Mouse (Mus musculus) natural killer cell, adult 2 months (primary cell): ENCODE results near the gene Nprl3.
"Not testable (repeated sequence)": the region's sequence is repeated elsewhere in the genome, so short reads cannot be mapped to it uniquely, and the experiment has no call there.

Experiments
- DNase-seq, 2 experiments: peaks; one replicate each; pipeline ENCODE4 v3.0.0; 2022; ENCODE audit warnings: low spot score in 2 of 2

The Nprl3 gene

DNA sequence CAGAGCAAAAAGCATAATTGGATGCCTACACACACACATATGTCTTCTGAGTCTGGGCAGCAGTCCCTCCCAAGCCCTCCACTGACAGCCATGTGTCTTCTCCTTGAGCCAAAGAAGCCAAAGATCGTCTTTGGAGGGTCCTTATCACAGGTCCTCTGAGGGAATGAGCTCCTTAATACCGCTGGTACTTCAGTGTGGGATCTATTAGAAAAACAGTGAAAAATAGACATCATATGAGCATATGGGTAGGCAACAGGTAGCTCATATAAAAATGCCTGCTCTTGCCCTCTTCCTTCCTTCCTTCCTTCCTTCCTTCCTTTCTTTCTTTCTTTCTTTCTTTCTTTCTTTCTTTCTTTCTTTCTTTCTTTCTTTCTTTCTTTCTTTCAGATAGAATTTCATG, 17.1 kb upstream of the Nprl3 start:
- not testable (repeated sequence) for DNase-seq

DNA sequence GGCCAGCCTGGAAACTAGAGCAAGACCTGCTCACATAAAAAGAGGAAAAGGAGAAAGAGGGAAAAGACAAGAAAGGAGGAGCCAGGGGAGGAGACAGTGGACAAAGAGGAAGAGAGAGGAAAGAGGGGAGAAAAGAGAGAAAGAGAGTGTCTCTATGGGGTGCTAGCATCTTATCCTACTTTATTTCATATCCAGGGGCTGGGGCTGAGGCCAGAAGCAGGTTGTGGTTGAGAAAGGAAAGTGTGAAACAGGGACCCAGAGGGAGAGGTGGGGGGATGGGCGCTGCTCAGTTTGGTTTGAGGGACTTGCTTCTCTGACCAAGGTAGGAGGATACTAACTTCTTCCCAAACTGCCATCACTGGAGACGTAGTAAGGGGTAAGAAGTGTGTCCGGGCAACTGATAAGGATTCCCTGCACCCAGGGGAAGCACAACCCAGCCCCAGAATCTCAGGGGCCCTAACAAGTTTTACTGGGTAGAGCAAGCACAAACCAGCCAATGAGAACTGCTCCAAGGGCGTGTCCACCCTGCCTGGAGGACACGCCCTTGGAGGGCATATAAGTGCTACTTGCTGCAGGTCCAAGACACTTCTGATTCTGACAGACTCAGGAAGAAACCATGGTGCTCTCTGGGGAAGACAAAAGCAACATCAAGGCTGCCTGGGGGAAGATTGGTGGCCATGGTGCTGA, 15.7 kb upstream of the Nprl3 start, which contains the start of gene Hba-a1:
TSS of gene Hba-a1 (plus strand) at position 421 of the 687 bp plus-strand sequence.
- not testable (repeated sequence) for DNase-seq

- DNase-seq, result no peak
Observed at GRCm38 (mm10) chr11:32281416-32282144, 14.1 kb upstream of the Nprl3 start.

- no peak for DNase-seq
Observed at GRCm38 (mm10) chr11:32280646-32281045, 13.1 kb upstream of the Nprl3 start.

GRCm38 (mm10) chr11:32278458-32278957, 11.0 kb upstream of the Nprl3 start:
- DNase-seq, result no peak

DNA sequence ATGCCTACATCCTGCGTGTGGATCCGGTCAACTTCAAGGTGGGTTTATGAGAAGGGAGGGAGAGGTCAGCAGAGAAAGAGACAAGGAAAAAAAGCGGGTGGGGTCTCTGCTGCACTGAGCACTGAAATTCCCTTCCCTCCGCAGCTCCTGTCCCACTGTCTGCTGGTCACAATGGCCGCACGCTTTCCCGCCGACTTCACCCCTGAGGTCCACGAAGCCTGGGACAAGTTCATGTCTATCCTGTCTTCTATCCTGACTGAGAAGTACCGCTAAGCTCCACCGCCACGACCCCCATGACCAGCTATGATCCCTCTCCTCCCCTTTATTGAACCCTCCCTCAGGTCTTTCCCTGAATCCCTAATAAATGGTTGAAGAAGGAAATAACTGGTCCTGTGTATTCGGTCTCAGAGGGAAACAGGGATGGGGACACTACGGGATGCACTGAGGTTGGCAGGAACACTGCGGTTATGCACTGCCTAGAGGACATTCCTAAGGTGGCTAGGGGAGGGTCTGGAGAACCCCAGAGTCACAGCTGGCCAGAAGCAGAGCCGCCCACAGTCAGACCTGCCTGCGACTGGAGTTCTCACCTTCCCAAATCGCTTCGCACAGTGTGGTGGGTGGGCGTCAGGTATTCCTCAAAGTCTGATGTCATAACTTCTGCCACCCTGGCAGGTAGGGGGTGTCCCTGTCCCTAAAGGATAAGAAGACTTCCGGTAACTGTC, 10.4 kb upstream of the Nprl3 start:
- no peak for DNase-seq

DNA sequence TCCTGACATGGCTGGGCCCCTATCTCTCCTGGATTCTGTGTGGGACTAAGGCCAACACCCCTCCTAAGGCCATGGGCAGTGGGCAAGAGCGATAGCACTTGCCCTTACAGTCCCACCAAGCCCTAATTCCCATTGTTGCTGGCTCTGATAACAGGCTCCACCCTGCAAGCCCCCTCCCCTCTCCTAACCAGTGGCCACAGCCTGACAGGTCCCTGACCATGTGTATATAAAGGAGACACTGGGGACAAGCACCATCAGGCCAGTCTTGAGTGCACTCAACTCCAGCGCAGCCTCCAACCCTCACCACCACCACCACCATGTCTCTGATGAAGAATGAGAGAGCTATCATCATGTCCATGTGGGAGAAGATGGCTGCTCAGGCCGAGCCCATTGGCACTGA, 8.8 kb upstream of the Nprl3 start, which contains the start of gene Hba-x:
TSS of gene Hba-x (plus strand) at position 54 of the 400 bp plus-strand sequence.
- DNase-seq, result no peak

DNA sequence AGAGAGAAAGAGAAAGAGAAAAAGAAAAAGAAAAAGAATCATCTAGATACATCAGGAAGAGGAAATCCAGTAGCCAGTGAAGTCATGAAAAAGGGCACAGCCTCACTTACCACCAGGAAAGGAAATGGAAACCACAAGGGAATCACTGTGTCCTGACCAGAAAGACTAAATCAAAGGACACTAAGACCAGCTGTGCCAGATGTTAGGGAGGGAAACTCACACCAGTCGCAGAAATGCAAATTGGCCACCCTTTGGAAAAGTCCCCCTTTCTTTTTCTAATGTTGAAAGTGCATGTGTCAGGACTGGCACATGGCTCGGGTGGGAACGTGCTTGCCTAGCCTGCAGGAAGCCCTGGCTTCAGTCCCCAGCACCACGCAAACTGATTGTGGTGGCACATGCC, 3.7 kb upstream of the Nprl3 start:
- no peak for DNase-seq

GRCm38 (mm10) chr11:32268952-32269351, 1.4 kb upstream of the Nprl3 start:
- no peak for DNase-seq

DNA sequence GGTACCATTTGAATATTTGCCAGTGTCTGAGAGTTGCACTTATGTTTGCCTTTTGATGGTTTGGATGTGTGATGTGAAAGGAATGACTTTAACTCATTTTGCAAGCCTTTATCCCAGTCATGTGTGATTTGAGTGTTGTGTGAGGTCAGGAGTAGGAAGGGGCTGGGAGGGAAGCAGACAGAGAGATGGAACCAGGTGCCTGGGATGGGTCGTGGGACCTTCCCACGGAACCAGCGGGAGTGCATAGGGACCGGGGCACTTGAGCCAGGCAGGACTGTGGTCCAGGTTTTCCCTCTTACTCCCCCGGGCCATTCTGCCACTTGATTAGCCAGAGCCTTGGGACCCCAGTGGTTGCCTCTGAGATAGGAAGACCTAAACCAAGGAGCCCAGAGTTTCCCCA, 457 bp upstream of the Nprl3 start:
- DNase-seq, result no peak

DNA sequence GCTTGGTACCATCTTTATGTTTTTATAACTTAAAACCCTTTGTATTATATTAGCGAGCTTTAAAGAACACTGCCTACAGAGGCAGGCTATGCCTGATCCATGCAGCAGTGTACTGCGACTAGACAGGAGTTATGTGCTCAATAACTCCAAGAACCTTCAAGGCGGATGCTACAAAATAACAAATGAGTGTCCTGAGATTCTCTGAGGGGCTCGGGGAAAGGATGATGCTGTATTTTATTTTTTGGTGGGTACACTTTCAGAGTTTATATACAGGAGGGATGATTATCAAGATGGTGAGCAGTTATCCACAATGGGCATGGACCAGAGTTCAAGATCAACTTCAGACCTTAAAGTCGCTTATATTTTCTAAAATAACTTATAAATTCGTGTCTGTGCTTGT, 731 bp downstream of the Nprl3 start:
- DNase-seq, result no peak

DNA sequence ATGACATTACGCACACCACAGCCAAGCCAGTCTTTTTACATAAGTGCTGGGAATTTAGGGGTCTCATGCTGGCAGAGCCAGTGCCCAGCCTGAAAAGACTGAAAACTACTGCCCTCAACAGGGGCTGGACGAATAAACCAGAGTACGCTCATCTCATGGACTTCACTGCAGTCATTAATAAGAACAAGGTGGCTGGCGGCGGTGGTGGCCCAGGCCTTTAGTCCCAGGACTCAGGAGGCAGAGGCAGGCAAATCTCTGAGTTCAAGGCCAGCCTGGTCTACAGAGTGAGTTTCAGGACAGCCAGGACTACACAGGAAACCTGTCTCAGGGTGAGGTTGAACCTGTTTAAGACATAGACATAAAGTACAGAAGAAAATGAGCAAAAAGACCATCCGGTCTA, 1.3 kb downstream of the Nprl3 start:
- no peak for DNase-seq

GRCm38 (mm10) chr11:32265117-32265738, 2.3 kb downstream of the Nprl3 start:
- DNase-seq, result no peak

- DNase-seq, result no peak
Observed at GRCm38 (mm10) chr11:32262674-32263415, 4.7 kb downstream of the Nprl3 start.

DNA sequence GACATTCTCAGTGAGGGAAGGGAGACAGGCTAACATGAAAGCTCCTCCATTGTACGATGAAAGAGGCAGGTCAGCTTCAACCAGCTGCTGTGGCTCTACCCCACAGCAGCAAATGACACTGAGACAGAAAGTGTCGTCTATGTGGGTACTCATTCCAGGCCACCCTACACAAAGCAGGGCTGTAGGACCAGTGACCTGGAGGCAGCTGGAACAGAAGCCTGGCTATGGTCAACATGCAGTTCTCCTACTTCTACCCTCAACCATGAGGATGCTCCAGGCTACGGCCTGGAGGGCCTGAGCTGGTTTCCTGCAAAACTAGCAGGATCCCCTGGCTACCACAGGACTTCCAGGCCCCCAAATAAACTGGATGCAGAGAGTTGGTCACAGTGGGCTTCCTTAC, 10.9 kb downstream of the Nprl3 start:
- DNase-seq, result no peak

GRCm38 (mm10) chr11:32256146-32256545, 11.4 kb downstream of the Nprl3 start:
- no peak for DNase-seq

DNA sequence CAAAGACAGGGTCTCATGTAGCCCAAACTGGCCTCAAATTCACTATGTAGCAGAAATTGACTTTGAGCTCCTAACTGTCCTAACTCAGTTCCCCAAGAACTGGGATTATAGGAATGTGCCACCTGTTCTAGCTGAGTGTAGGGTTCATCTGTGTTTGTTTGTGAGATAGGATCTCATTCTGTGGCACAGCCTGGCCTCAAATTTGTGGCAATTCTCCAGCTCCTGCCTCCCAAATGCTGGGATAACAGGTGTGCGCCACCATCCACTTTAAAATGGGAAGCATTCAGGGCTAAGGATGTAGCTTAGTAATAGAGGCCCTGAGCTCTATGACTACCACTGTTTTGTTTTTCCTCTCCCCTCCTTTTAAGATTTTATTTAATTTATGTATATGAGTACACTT, 14.4 kb downstream of the Nprl3 start:
- DNase-seq, result no peak

DNA sequence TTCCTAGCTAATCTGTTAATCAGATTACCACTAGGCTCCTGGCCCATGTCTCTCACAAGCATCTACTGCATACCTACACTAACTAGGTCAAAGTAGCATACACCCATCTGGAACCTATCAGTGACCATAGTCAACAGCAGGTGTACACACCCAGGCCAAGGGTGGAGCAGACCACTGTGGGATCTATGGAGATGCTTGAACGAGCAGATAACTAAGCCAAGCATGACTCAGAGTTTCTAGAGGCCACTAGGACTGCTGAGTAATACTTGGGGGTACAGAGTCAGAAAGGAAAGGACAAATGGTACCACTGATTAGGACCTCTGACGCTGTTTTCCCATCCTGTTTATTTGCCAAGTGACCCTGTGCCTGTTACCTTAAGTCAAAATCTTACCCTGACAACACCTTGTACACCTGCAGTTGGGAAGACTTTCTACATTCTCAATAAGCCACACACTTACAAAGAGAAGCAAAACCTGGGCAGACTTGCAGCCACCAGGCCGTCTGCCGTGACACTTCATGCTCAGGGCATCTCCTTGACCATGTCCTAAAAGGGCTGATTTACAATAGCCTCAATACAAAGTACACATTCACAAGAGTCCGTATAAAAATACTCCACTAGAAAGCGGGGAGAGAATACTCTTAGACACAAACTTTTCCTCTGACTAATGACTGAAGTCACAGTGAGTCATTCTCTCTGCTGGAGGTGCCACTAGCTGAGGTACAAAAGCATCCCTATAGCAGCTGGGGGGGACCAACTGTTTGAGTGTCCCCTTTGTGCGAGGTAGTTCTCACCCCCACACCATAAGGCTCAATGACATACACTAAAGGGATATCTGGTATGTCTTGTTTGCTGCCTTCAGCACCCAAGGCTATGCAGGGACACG, 16.4 kb downstream of the Nprl3 start:
- no peak for DNase-seq

GRCm38 (mm10) chr11:32248350-32248749, 19.2 kb downstream of the Nprl3 start:
- no peak for DNase-seq

GRCm38 (mm10) chr11:32247068-32247467, 20.4 kb downstream of the Nprl3 start:
- DNase-seq, result no peak
